Mouse (Mus musculus): Measurements from ENCODE around the gene Myct1. TPM values are rescaled to one million over a fixed set of nuclear protein-coding genes. Genes with fewer than 3 reads are reported as not detected.

Gene Myct1
- polyA plus RNA-seq, 1 experiment = not detected

GRCm38 (mm10) chr10:5600123-5600522 lies 6.5 kb downstream of the Myct1 start:
- TF ChIP-seq POLR2A (IDR thresholded peaks at IDR 0.05; ENCODE audit: insufficient read depth, low read depth, low read length) = no peak
- TF ChIP-seq CTCF (IDR thresholded peaks at IDR 0.05; ENCODE audit: insufficient read depth, low read depth, low read length) = no peak
- WGBS = 15% methylated on average over 7 of the region's 7 CpGs
- Histone ChIP-seq H3K4me3 (ENCODE audit: insufficient read depth, low read depth, low read length) (no peak overlapping the region), H3K27ac (ENCODE audit: insufficient read depth, low read depth, low read length) (no peak overlapping the region), H3K4me1 (ENCODE audit: control insufficient read depth, insufficient read depth, low read length) (no peaks in the 10 kb centered on the region)

- TF ChIP-seq POLR2A (IDR thresholded peaks at IDR 0.05; ENCODE audit: insufficient read depth, low read depth, low read length) = no peak
- no peak for TF ChIP-seq CTCF (IDR thresholded peaks at IDR 0.05; ENCODE audit: insufficient read depth, low read depth, low read length)
- H3K4me3 ChIP-seq (ENCODE audit: insufficient read depth, low read depth, low read length) = no peak overlapping the region
- no peak overlapping the region for H3K27ac ChIP-seq (ENCODE audit: insufficient read depth, low read depth, low read length)
- 90% methylated on average over 10 of the region's 10 CpGs for WGBS
- H3K4me1 ChIP-seq (ENCODE audit: control insufficient read depth, insufficient read depth, low read length) = no peaks in the 10 kb centered on the region
These were observed 9.9 kb downstream of the Myct1 start for GRCm38 (mm10) chr10:5603512-5603911.

GRCm38 (mm10) chr10:5604371-5604770 lies 10.8 kb downstream of the Myct1 start:
- Histone ChIP-seq H3K27ac (ENCODE audit: insufficient read depth, low read depth, low read length) (no peak overlapping the region), H3K4me3 (ENCODE audit: insufficient read depth, low read depth, low read length) (no peak overlapping the region), H3K4me1 (ENCODE audit: control insufficient read depth, insufficient read depth, low read length) (no peaks in the 10 kb centered on the region)
- no peak for TF ChIP-seq POLR2A (IDR thresholded peaks at IDR 0.05; ENCODE audit: insufficient read depth, low read depth, low read length)
- TF ChIP-seq CTCF (IDR thresholded peaks at IDR 0.05; ENCODE audit: insufficient read depth, low read depth, low read length) = no peak
- WGBS = 92% methylated on average over 13 of the region's 13 CpGs

GRCm38 (mm10) chr10:5608874-5609273 lies 15.3 kb downstream of the Myct1 start:
- H3K27ac ChIP-seq (ENCODE audit: insufficient read depth, low read depth, low read length) = no peak overlapping the region
- H3K4me3 ChIP-seq (ENCODE audit: insufficient read depth, low read depth, low read length) = no peak overlapping the region
- TF ChIP-seq CTCF (IDR thresholded peaks at IDR 0.05; ENCODE audit: insufficient read depth, low read depth, low read length) = no peak
- no peak for TF ChIP-seq POLR2A (IDR thresholded peaks at IDR 0.05; ENCODE audit: insufficient read depth, low read depth, low read length)
- no peaks in the 10 kb centered on the region for H3K4me1 ChIP-seq (ENCODE audit: control insufficient read depth, insufficient read depth, low read length)
- WGBS = 73% methylated on average over 3 of the region's 3 CpGs

GRCm38 (mm10) chr10:5615186-5616040 lies 21.8 kb downstream of the Myct1 start:
- no peak overlapping the region for H3K4me3 ChIP-seq (ENCODE audit: insufficient read depth, low read depth, low read length)
- TF ChIP-seq POLR2A (IDR thresholded peaks at IDR 0.05; ENCODE audit: insufficient read depth, low read depth, low read length) = no peak
- TF ChIP-seq CTCF (IDR thresholded peaks at IDR 0.05; ENCODE audit: insufficient read depth, low read depth, low read length) = no peak
- H3K27ac ChIP-seq (ENCODE audit: insufficient read depth, low read depth, low read length) = no peak overlapping the region
- 57% methylated on average over 13 of the region's 13 CpGs for whole genome bisulfite sequencing
- H3K4me1 ChIP-seq (ENCODE audit: control insufficient read depth, insufficient read depth, low read length) = no peaks in the 10 kb centered on the region

GRCm38 (mm10) chr10:5626268-5626667 lies 32.7 kb downstream of the Myct1 start:
- TF ChIP-seq POLR2A (IDR thresholded peaks at IDR 0.05; ENCODE audit: insufficient read depth, low read depth, low read length) (no peak), CTCF (IDR thresholded peaks at IDR 0.05; ENCODE audit: insufficient read depth, low read depth, low read length) (no peak)
- 76% methylated on average over 5 of the region's 5 CpGs for WGBS
- Histone ChIP-seq H3K27ac (ENCODE audit: insufficient read depth, low read depth, low read length) (no peak overlapping the region), H3K4me1 (ENCODE audit: control insufficient read depth, insufficient read depth, low read length) (no peaks in the 10 kb centered on the region), H3K4me3 (ENCODE audit: insufficient read depth, low read depth, low read length) (no peak overlapping the region)

GRCm38 (mm10) chr10:5633672-5634200 lies 40.2 kb downstream of the Myct1 start:
- Histone ChIP-seq H3K4me3 (ENCODE audit: insufficient read depth, low read depth, low read length) (no peak overlapping the region), H3K4me1 (ENCODE audit: control insufficient read depth, insufficient read depth, low read length) (no peaks in the 10 kb centered on the region), H3K27ac (ENCODE audit: insufficient read depth, low read depth, low read length) (no peak overlapping the region)
- WGBS = 50% methylated on average over 4 of the region's 4 CpGs
- TF ChIP-seq CTCF (IDR thresholded peaks at IDR 0.05; ENCODE audit: insufficient read depth, low read depth, low read length) = no peak
- no peak for TF ChIP-seq POLR2A (IDR thresholded peaks at IDR 0.05; ENCODE audit: insufficient read depth, low read depth, low read length)

- no peak overlapping the region for H3K27ac ChIP-seq (ENCODE audit: insufficient read depth, low read depth, low read length)
- H3K4me3 ChIP-seq (ENCODE audit: insufficient read depth, low read depth, low read length) = no peak overlapping the region
- WGBS = 35% methylated on average over 1 of the region's 1 CpGs
- no peaks in the 10 kb centered on the region for H3K4me1 ChIP-seq (ENCODE audit: control insufficient read depth, insufficient read depth, low read length)
- no peak for TF ChIP-seq CTCF (IDR thresholded peaks at IDR 0.05; ENCODE audit: insufficient read depth, low read depth, low read length)
- TF ChIP-seq POLR2A (IDR thresholded peaks at IDR 0.05; ENCODE audit: insufficient read depth, low read depth, low read length) = no peak
These were observed 40.8 kb downstream of the Myct1 start for GRCm38 (mm10) chr10:5634336-5634735.

- Histone ChIP-seq H3K27ac (ENCODE audit: insufficient read depth, low read depth, low read length) (no peak overlapping the region), H3K4me1 (ENCODE audit: control insufficient read depth, insufficient read depth, low read length) (no peaks in the 10 kb centered on the region), H3K4me3 (ENCODE audit: insufficient read depth, low read depth, low read length) (no peak overlapping the region)
- no peak for TF ChIP-seq POLR2A (IDR thresholded peaks at IDR 0.05; ENCODE audit: insufficient read depth, low read depth, low read length)
- no peak for TF ChIP-seq CTCF (IDR thresholded peaks at IDR 0.05; ENCODE audit: insufficient read depth, low read depth, low read length)
- 71% methylated on average over 4 of the region's 4 CpGs for WGBS
These were observed 43.7 kb downstream of the Myct1 start for GRCm38 (mm10) chr10:5637322-5637721.

All from olfactory bulb, adult 2 months (tissue).